Comparison of ENCODE assay signal across 13 mouse cellular contexts in genomic region chr5:15849520-15849919, GRCm38 (mm10).
"Had no signal": no experiment of that assay in that cellular context is flagged by ENCODE, and none has a peak within 500 bp of the region (broad histone marks: within the 10 kb centered on the region; RNA-seq: fewer than 3 reads in every experiment).

No protein-coding gene starts in this region.

- DNase-seq: kidney, adult 11 months; kidney, adult 8-10 months; kidney, postnatal 10 days; kidney, postnatal 36 days; liver, embryonic 13.5 days; lung, adult 2 months; lung, postnatal 14 days; lung, postnatal 4 days; thymus, adult 18-20 months; thymus, postnatal 36 days had no signal

- H3K4me2 ChIP-seq: kidney, embryonic 15.5 days; liver, embryonic 13.5 days had no signal

- H3K9me3 ChIP-seq: kidney, embryonic 15.5 days; liver, embryonic 13.5 days; midbrain, embryonic 12.5 days had no signal

- H3K9ac ChIP-seq: kidney, embryonic 15.5 days; liver, embryonic 13.5 days; midbrain, embryonic 12.5 days had no signal

- H3K27me3 ChIP-seq: kidney, embryonic 15.5 days; liver, embryonic 13.5 days; midbrain, embryonic 12.5 days had no signal

- H3K4me3 ChIP-seq: kidney, embryonic 15.5 days; liver, embryonic 13.5 days; midbrain, embryonic 12.5 days had no signal

- H3K4me1 ChIP-seq: kidney, embryonic 15.5 days; liver, embryonic 13.5 days had no signal

- H3K36me3 ChIP-seq: kidney, embryonic 15.5 days; liver, embryonic 13.5 days; midbrain, embryonic 12.5 days had no signal

- H3K27ac ChIP-seq: kidney, embryonic 15.5 days; left cerebral cortex, adult 2 months; liver, embryonic 13.5 days had no signal
